ENCODE assay signal across 24 mouse cellular contexts in the genomic region with DNA sequence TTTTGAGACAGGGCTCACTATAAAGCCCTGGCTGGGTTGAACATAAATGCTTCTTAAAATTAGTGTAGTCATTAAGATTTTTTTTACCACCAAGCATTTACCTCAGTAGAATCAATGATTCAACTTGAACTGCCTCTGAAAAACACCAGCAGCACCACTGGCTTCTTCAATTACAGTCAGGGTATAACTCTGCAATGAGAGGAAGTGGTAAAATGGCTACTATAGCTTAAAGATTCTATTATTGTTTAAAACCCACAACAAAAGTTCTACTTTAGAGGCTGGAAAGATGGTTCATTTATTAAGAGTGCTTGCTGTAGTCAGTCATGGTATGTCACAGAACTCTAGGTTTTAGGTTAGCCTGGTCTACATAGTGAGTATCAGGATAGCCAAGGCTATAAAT.
"Had no signal": no experiment of that assay in that cellular context is flagged by ENCODE, and none has a peak within 500 bp of the region (broad histone marks: within the 10 kb centered on the region; RNA-seq: fewer than 3 reads in every experiment).

No protein-coding gene starts in this region.

- H3K27ac ChIP-seq: heart, adult 2 months; heart, embryonic 13.5 days; heart, embryonic 15.5 days; hindbrain, embryonic 13.5 days; hindbrain, embryonic 15.5 days; hindbrain, postnatal 0 days; layer of hippocampus, adult 2 months; limb, embryonic 10.5 days; limb, embryonic 12.5 days; liver, embryonic 13.5 days; liver, embryonic 15.5 days had no signal

- H3K4me3 ChIP-seq: heart, adult 2 months; heart, embryonic 13.5 days; heart, embryonic 15.5 days; hindbrain, embryonic 13.5 days; hindbrain, embryonic 15.5 days; layer of hippocampus, adult 2 months; limb, embryonic 10.5 days; limb, embryonic 12.5 days; liver, embryonic 13.5 days; liver, embryonic 15.5 days had no signal

- DNase-seq: gastrocnemius, postnatal 14 days; gastrocnemius, postnatal 36 days; heart, adult 2 months; heart, postnatal 14 days; heart, postnatal 36 days; kidney, adult 11 months; kidney, adult 8-10 months; kidney, postnatal 10 days; kidney, postnatal 25 days; kidney, postnatal 4 days; layer of hippocampus, adult 9-11 months; layer of hippocampus, postnatal 36 days; liver; liver, embryonic 13.5 days had no signal

- ATAC-seq: hindbrain, postnatal 0 days; intestine, embryonic 16.5 days had no signal
